Mouse (Mus musculus) ES-E14 (cell line): ENCODE measurements around the gene Pitpnm2. TPM values are rescaled to one million over a fixed set of nuclear protein-coding genes. Genes with fewer than 3 reads are reported as not detected.
A peak's percentile ranks its signal among the peaks of the same experiment; 100 is the strongest.

Experiments
- DNase-seq: peaks from one replicate; pipeline ENCODE4 v3.0.0-alpha.2; 2013; ENCODE audit warnings: low read depth, low spot score
- H3K27ac ChIP-seq: 2 replicates; pipeline ENCODE4 v1.5.1; 2012; ENCODE audit warnings: low read depth, mild to moderate bottlenecking, low read length, moderate library complexity, mixed read lengths; ENCODE audit not compliant: poor library complexity, insufficient read depth, severe bottlenecking
- H3K36me3 ChIP-seq: 2 replicates; pipeline ENCODE4 v1.6.1; 2012; ENCODE audit warnings: mild to moderate bottlenecking, low read length, moderate library complexity, mixed read lengths; ENCODE audit not compliant: control insufficient read depth, poor library complexity, insufficient read depth, severe bottlenecking
- H3K4me1 ChIP-seq, 2 experiments: fragments of 150-350 bp in 1 of 2; sonication (generic) in 1 of 2; 2 replicates each; pipeline ENCODE4 v1.6.1; 2012; ENCODE audit warnings: low read length in 2 of 2, mild to moderate bottlenecking in 1 of 2, mixed read lengths in 1 of 2; ENCODE audit not compliant: control insufficient read depth in 2 of 2, insufficient read depth in 2 of 2, poor library complexity in 1 of 2
- H3K4me3 ChIP-seq, 2 experiments: fragments of 150-350 bp in 1 of 2; sonication (generic) in 1 of 2; 2 replicates each; pipeline ENCODE4 v1.5.1; 2012; ENCODE audit warnings: low read length in 2 of 2, low read depth in 1 of 2, mild to moderate bottlenecking in 1 of 2, mixed read lengths in 1 of 2; ENCODE audit not compliant: insufficient read depth in 1 of 2, poor library complexity in 1 of 2, severe bottlenecking in 1 of 2
- H3K9ac ChIP-seq: 2 replicates; pipeline ENCODE4 v1.6.1; 2012; ENCODE audit warnings: low read depth, mild to moderate bottlenecking, low read length, mixed read lengths; ENCODE audit not compliant: poor library complexity, insufficient read depth, severe bottlenecking
- H3K9me3 ChIP-seq: fragments of 150-350 bp; sonication (generic); 2 replicates; pipeline ENCODE4 v1.6.1; 2012; ENCODE audit warnings: low read depth, mild to moderate bottlenecking, low read length; ENCODE audit not compliant: control insufficient read depth, insufficient read depth
- CHD2 ChIP-seq: IDR thresholded peaks from 2 replicates; pipeline ENCODE4 v1.6.1; 2014; ENCODE audit warnings: mild to moderate bottlenecking, low read depth, low read length, inconsistent platforms
- HCFC1 ChIP-seq: IDR thresholded peaks from 2 replicates; pipeline ENCODE4 v1.6.1; 2012; ENCODE audit warnings: low read length, inconsistent platforms, borderline replicate concordance; ENCODE audit not compliant: insufficient read depth
- MAFK ChIP-seq: IDR thresholded peaks from 2 replicates; pipeline ENCODE4 v1.6.1; 2014; ENCODE audit warnings: mild to moderate bottlenecking, low read depth, low read length, inconsistent platforms; ENCODE audit not compliant: insufficient read depth
- ZC3H11A ChIP-seq: IDR thresholded peaks from 2 replicates; pipeline ENCODE4 v1.6.1; 2012; ENCODE audit warnings: low read depth, mild to moderate bottlenecking, inconsistent platforms, low read length, borderline replicate concordance
- ZNF384 ChIP-seq: IDR thresholded peaks from 2 replicates; pipeline ENCODE4 v1.6.1; 2012; ENCODE audit warnings: low read depth, low read length, inconsistent platforms
- in situ Hi-C, 2 experiments: fragments of 600-800 bp; cut with MboI; formaldehyde crosslinking; loops; one replicate each; pipeline ENCODE4 v1.15.1; 2025; ENCODE audit warnings: low sequenced_read_pairs in 2 of 2, inconsistent platforms in 1 of 2; ENCODE audit not compliant: unreplicated experiment in 2 of 2
- total RNA-seq: library from RNA; depleted of rRNA; stranded (reverse); fragments of 300-350 nt; gene quantifications from 2 replicates; pipeline ENCODE4 v1.2.3, GENCODE M21; 2012

Pitpnm2 gene
- total RNA-seq, 1 experiment = 6.6 TPM

DNA sequence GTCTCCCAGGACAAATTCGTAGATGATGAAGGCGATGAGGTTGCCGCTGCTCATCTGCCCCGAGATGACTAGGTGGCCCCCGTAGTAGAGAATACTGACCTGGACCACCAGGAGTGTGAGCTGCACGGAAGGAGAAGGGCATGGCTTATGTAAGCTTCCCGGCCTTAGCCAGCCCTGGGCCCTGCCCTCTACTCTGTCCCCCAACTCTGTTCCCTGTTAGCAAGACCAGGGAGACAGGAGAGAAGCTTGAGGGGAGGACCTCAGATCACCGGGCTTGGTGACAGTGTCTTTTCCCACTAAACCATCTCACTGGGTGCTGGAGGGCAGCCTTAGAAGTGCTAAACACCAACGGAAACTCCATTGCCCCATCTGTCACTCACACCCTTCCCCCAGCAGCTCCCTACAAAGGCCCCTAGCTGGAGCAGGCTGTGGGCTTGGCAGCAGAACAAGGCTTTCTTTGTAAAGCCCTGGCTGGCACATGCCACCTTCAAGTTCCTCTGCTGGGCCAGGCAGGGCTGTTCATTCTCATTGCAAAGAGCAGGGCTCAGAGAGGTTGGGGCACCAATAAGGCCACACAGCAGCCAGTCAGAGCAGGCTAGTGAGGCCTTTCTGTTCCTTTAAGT, 170.7 kb downstream of the Pitpnm2 start:
- Histone ChIP-seq H3K9ac (no peak overlapping the region), H3K4me1 (peaks cover 0 to 14% of the 10 kb centered on the region in 2 experiments; a peak in 2 of 4 replicates), H3K9me3 (no peaks in the 10 kb centered on the region), H3K36me3 (no peaks in the 10 kb centered on the region), H3K27ac (no peak overlapping the region), H3K4me3 (no peak overlapping the region)
- TF ChIP-seq CHD2 (no peak), HCFC1 (no peak), MAFK (no peak), ZC3H11A (no peak), ZNF384 (no peak)
- no peak for DNase-seq
- in situ Hi-C loops = no loop called here

DNA sequence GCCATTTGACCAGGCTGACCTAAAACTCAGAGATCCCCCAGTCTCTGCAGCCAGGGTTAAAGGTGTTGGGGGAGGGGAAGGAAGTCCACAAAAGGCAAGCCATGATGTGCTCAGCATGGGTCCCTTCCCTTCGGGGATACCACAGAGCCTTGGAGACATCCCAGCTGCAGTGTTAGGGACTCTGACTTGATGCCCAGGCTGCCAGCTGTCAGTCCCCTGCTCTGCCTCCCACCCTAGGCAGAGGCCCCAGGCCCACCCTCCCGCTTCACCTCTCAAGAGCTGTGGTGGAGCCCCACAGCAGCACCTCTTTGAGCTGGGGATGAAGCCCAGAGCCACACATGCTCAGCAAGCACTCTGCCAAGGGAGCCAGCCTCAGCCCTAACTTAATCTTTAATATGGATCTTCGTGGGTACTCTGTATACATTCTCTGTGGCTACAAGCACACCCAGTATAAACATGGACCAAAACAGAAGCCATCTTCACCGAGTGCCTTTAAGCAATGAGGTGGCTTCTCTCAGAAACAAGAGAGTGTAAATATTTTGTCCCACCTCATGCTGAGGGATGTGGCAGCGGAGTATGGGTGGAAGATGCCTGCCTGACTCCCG, 171.6 kb downstream of the Pitpnm2 start:
- H3K9ac ChIP-seq = no peak overlapping the region
- no peaks in the 10 kb centered on the region for H3K36me3 ChIP-seq
- TF ChIP-seq HCFC1 (no peak), CHD2 (no peak), ZNF384 (no peak), ZC3H11A (no peak), MAFK (no peak)
- no peak overlapping the region for H3K27ac ChIP-seq
- no peak overlapping the region for H3K4me3 ChIP-seq
- in situ Hi-C loops = no loop called here
- no peak for DNase-seq
- H3K4me1 ChIP-seq = peaks cover 0 to 14% of the 10 kb centered on the region in 2 experiments; a peak in 2 of 4 replicates
- no peaks in the 10 kb centered on the region for H3K9me3 ChIP-seq

DNA sequence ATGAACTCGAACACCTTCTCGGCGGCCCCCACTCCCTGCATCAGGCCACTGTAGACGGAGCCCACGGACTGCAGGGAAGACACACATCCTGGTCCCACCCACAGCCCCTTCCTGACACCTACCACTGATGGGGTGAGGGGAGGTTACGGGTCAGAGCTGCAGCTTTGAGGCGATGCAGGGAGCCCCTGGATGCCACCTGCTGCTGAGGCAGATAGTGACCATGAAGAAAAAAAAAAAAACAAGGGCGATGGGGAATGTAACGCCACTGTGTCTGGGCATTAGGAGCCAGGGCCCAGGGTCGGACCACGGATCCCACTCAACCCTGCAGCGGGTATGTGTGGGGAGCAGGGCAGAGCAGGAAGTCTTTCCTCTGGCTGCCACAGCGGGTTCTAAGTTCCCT, 172.3 kb downstream of the Pitpnm2 start:
- Histone ChIP-seq H3K4me3 (peak overlapping the region in 1 of 2 experiments; percentile 18; a peak in 2 of 4 replicates), H3K4me1 (peaks cover 0 to 14% of the 10 kb centered on the region in 2 experiments; a peak in 2 of 4 replicates), H3K27ac (no peak overlapping the region), H3K36me3 (no peaks in the 10 kb centered on the region), H3K9ac (no peak overlapping the region), H3K9me3 (no peaks in the 10 kb centered on the region)
- TF ChIP-seq ZNF384 (0 out of 2 replicates have a peak, but pooled peaks have one; percentile 18), HCFC1 (no peak), MAFK (no peak)
- DNase-seq = no peak
- in situ Hi-C loops = no loop called here

DNA sequence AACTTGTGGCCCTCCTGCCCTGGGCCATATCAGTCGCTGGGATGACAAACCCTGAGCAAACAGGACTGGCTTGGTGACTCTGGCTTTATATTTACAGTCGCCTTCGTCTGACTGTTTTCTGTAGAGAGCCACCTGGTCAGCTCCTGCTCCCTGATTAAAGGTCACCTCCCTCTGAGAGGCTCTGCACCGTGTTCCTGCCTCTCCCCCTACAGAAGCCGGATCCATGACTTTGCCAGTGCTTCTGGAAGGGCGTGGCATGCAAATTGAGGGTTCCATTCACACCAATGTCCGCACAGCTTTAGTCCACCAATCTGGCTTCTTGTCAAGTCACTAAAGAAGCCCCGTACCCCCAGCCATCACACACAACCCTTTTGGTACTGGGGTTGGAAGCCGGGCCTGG, 173.0 kb downstream of the Pitpnm2 start:
- Histone ChIP-seq H3K4me3 (peak overlapping the region; percentile 18 to 28; a peak in 2 of 4 replicates), H3K36me3 (no peaks in the 10 kb centered on the region), H3K9me3 (no peaks in the 10 kb centered on the region), H3K4me1 (peaks cover 0 to 14% of the 10 kb centered on the region in 2 experiments; a peak in 2 of 4 replicates), H3K27ac (no peak overlapping the region), H3K9ac (no peak overlapping the region)
- TF ChIP-seq HCFC1 (no peak), MAFK (no peak), ZC3H11A (no peak), ZNF384 (no peak)
- in situ Hi-C loops = no loop called here
- no peak for DNase-seq
